Mouse (Mus musculus) cerebellum, adult 2 months (tissue): Measurements from ENCODE around the gene Ints11.

Source experiments
- CTCF ChIP-seq: fragments of 200-500 bp; IDR thresholded peaks from 2 replicates; pipeline ENCODE4 v1.5.1; 2011; ENCODE audit warnings: low read depth, mild to moderate bottlenecking, control low read depth, low read length, moderate library complexity, borderline replicate concordance; ENCODE audit not compliant: insufficient read depth
- POLR2A ChIP-seq: fragments of 200-500 bp; IDR thresholded peaks from 2 replicates; pipeline ENCODE4 v1.6.1; 2011; ENCODE audit warnings: low read length, control low read depth, borderline replicate concordance; ENCODE audit not compliant: insufficient read depth

- TF ChIP-seq POLR2A (no peak), CTCF (no peak)
These were observed 15.9 kb upstream of the Ints11 start for GRCm38 (mm10) chr4:155853421-155853820.
